Mouse (Mus musculus): ENCODE data around the gene Bap1.

The Bap1 gene

GRCm38 (mm10) chr14:31233070-31233995, 17.9 kb upstream of the Bap1 start:
- DNase-seq (ENCODE audit: low read depth, low spot score): no peak

DNA sequence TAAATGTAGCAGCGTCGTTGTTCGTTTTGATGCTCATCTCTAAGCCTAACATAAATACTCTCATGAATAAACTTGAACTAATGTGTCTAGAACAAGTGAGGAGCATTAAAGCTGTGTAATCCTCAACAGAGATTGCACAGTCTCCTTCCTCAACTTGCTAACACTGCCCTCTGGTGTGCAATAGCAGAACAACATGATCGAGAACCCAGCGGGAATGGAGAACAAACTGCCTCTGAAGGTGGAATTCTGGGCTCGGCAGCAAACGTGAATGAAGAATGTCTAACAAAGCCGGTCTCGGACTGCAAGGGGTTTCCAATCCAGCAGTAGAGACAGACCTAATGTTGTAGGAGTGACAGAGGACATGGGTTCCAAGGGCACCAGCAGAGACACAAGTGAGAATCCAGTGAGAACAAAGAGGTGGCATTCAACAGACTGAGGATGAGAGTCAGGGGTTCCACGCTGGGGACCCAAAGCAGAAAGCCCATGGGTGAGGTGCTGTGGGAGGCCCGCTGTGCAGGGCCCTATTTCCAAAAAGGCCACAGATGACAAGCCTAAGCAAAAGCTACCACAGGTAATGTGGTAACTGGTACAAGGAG, 17.2 kb upstream of the Bap1 start:
- DNase-seq (ENCODE audit: low read depth, low spot score): peak; percentile 78

- DNase-seq (ENCODE audit: low read depth, low spot score): no peak
Measured at GRCm38 (mm10) chr14:31237101-31237882, 14.0 kb upstream of the Bap1 start.

GRCm38 (mm10) chr14:31240528-31240927, 10.7 kb upstream of the Bap1 start:
- DNase-seq (ENCODE audit: low read depth, low spot score): no peak

DNA sequence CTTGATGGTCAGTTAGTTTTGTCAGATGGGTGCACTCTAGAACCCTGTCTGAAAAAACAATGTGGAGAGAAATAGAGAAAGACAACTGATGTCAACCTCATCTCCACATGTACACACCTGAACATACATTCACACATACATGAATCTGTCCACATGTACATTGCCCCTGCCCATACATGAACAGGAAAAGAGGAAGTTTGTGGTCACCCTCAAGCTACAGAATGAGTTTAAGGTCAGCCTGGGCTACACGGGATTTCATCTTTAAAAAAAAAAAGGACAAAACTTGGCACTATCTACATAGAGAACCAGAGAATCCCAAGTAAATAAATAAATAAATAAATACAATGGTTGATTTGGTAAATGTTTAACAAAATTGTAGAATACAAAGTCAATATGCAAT, 6.5 kb upstream of the Bap1 start:
- no peak for DNase-seq (ENCODE audit: low read depth, low spot score)

- no peak for DNase-seq (ENCODE audit: low read depth, low spot score)
Measured at GRCm38 (mm10) chr14:31245946-31246345, 5.3 kb upstream of the Bap1 start.

- no peak for DNase-seq (ENCODE audit: low read depth, low spot score)
Measured at GRCm38 (mm10) chr14:31248396-31248795, 2.9 kb upstream of the Bap1 start.

GRCm38 (mm10) chr14:31250222-31251083, 797 bp upstream of the Bap1 start:
- peak; percentile 65 for DNase-seq (ENCODE audit: low read depth, low spot score)

- no peak for DNase-seq (ENCODE audit: low read depth, low spot score)
Measured at GRCm38 (mm10) chr14:31251626-31252025, 376 bp downstream of the Bap1 start.

DNA sequence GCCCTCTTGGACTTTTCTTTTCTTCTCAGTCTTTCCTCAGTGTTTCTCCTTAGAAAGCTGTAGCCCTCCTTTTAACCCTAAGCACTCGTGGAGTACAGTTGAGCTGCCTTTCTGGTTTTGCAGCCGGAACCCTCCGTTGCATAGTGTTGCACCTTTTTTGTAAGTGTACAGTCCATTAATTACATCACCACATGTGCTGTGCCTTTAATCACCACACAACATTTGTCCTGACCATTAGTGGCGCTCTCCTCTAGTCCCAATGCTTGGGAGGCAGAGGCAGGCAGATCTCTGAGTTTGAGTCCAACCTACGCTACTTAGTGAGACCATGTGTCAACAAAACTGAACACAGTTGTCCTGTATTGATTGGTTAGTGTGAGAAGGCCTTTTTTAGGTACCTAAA, 841 bp downstream of the Bap1 start:
- no peak for DNase-seq (ENCODE audit: low read depth, low spot score)

- no peak for DNase-seq (ENCODE audit: low read depth, low spot score)
Measured at GRCm38 (mm10) chr14:31258476-31259050, 7.3 kb downstream of the Bap1 start.

DNA sequence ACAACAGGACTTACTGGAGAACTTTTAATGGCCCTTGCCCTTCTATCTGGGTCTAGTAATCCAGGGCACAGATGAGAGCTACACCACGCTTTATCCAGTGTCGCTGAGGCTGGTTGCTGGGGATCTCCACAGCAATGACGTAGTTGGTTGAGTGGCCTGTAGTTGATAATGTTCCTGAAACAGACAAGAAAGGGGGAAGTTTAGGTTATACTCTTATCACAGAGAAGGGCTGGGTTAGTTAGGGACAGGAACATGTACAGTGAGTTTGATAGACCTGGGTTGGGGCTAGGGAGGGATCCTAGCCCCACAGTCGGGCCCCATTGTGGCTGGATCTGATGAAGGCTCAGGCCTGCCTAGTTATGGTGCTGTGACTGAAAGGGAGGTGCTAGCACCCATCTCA, 9.1 kb downstream of the Bap1 start:
- no peak for DNase-seq (ENCODE audit: low read depth, low spot score)

GRCm38 (mm10) chr14:31260932-31261331, 9.7 kb downstream of the Bap1 start:
- no peak for DNase-seq (ENCODE audit: low read depth, low spot score)

GRCm38 (mm10) chr14:31267649-31268048, 16.4 kb downstream of the Bap1 start:
- no peak for DNase-seq (ENCODE audit: low read depth, low spot score)

- no peak for DNase-seq (ENCODE audit: low read depth, low spot score)
Measured at GRCm38 (mm10) chr14:31268301-31269001, 17.2 kb downstream of the Bap1 start.

DNA sequence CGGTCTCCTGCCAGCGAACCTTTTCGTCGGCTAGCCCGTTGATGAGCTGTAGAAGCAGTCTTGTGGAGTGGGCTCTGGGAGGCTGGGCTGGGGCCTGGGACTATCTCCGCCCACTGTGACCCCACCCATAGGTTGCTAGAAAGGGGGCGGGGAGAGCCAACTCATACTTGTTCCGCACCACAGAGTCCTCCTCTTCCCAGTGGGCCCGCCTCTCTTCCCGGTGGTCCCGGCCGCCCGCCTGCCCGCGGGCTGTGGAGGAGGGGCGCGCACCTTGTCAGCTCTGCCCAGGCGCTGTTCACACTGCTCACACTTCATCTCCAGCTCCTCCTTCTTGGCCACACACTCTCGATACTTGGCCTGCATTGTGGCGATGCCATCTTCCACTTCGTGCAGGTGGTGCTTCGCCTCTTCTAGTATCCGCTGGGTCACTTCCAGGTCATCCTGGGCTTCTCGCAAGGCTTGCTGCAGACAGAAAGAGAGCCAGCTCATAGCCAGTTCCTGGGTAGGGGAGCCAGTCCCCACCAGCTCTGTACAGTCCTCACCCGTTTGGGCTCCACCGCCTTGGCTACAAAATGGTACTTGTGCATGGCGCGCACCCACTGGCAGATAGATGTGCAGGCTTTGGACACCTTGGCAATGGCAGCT, 18.3 kb downstream of the Bap1 start:
- DNase-seq (ENCODE audit: low read depth, low spot score): no peak

- DNase-seq (ENCODE audit: low read depth, low spot score): no peak
Measured at GRCm38 (mm10) chr14:31271121-31271520, 19.9 kb downstream of the Bap1 start.

DNA sequence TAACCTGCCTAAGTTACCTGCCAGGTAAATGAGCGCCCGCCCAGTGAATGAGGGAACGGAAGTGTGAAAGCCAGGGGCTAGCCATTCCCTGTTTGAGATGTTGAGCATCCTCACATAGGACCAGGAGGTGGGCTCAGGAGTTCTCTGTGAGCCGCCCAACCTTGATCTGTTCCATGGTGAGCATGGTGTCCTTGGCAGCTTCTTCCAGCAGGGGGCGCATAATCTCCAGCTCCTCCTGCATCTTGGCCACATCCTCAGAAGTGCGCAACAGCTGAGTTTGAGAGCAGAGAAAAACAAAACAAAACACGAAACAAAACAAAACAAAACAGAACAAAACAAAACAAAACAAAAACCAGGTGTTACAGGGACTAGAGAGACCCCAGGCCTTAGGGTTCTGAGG, 20.9 kb downstream of the Bap1 start:
- peak; percentile 79 for DNase-seq (ENCODE audit: low read depth, low spot score)

DNA sequence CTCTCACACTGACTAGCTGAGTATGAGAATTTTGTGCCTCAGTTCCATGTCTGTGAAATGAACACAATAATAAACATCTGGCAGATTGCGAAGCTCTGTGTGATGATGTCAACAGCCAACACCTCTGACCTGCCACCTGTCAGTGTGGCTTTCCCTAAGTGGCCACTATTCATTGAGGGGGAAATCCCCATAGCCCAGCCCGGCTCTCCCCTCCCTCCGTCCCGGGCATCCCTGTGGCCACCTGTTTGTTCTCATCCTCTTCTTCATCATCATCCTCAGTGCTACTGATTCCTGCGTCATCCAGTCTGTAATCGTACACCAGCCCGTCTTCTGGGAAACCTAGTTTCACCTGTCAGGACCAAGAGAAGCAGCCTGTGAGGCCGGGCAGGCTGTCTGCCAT, 34.5 kb downstream of the Bap1 start:
- no peak for DNase-seq (ENCODE audit: low read depth, low spot score)

Measured in 3T3-L1 (cell line).